Mouse (Mus musculus): ENCODE results near the gene Olfr393. TPM values are rescaled to one million over a fixed set of nuclear protein-coding genes. Genes with fewer than 3 reads are reported as not detected.

Gene Olfr393
- polyA plus RNA-seq (2015; fragmentation: Illumina TruSeq; extraction: RNeasy Lipid Tissue Mini Kit (QIAGEN cat#74804); ENCODE audit: insufficient read depth, low replicate concordance), result not detected

GRCm38 (mm10) chr11:73851354-73851753 is at the start of gene Olfr393:
Olfr393 (minus strand) TSS chr11:73851454.

DNA sequence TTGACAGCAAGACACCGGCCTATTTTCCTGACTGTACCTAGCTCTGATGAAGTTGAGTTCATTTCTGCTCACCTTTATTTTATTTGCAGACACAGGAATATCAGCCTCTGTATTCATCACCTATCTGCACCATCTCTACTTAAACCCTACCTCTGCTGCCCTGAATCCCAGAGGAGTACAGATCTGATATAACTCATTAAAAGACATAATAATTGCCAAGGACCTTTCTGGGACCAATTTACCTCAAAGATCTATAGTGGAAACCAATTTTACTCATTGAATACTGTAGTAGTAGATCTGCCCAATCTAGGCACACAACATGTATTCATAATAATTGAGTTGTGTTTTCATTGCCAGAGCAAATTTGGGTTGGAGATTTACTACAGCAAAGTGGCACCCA is 39.4 kb upstream of the Olfr393 start, which contains the start of gene Olfr394:
TSS of gene Olfr394 (minus strand) at position 101 of the 400 bp plus-strand sequence.

DNA sequence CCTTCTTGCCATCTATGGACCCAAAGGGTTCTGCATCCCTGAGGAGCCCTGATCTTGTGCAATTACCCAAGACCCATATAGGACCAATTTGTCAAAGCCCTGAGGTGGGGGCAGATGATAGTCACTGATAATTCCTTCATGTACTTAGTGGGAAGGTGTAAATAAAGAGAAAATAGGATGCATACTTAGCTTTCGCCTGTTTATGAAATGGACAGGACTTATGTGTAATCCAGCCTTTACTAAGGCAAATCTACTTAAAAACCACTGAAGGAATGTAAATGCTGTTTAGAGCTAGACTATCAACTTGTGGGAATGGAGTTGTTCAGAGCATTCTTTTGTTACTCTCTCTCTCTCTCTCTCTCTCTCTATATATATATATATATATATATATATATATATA is 34.3 kb downstream of the Olfr393 start, which contains the start of gene Olfr392:
TSS of gene Olfr392 (minus strand) at position 101 of the 400 bp plus-strand sequence.

DNA sequence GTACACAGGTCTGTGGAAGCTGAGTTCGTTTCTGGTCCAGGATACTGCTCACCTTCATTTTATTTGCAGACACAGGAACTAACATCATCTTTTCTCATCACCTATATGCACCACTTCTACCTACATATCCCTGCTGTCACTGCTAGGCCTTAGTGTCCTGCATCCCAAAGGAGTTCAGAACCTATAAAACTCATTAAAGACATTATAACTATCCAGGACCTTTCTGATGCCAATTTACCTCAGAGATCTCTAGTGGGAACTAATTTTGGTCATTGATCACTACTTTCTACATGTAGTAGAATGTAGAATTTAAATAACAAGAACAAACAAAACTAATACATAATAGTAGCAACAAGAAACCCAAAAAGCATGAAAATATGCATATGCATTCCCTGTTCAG is 48.3 kb downstream of the Olfr393 start, which contains the start of gene Olfr391-ps:
TSS of gene Olfr391-ps (minus strand) at position 101 of the 400 bp plus-strand sequence.

Other genes starting within 250 kb of the Olfr393 start
- gene Zfp735, start 162.7 kb downstream of the Olfr393 start, polyA plus RNA-seq (2015; fragmentation: Illumina TruSeq; extraction: RNeasy Lipid Tissue Mini Kit (QIAGEN cat#74804); ENCODE audit: insufficient read depth, low replicate concordance), result not detected
- not detected for gene Olfr389, start 70.7 kb downstream of the Olfr393 start, polyA plus RNA-seq (2015; fragmentation: Illumina TruSeq; extraction: RNeasy Lipid Tissue Mini Kit (QIAGEN cat#74804); ENCODE audit: insufficient read depth, low replicate concordance)
- gene Olfr390, start 68.5 kb downstream of the Olfr393 start, polyA plus RNA-seq (2015; fragmentation: Illumina TruSeq; extraction: RNeasy Lipid Tissue Mini Kit (QIAGEN cat#74804); ENCODE audit: insufficient read depth, low replicate concordance), result not detected
- gene Olfr391-ps, start 48.4 kb downstream of the Olfr393 start, polyA plus RNA-seq (2015; fragmentation: Illumina TruSeq; extraction: RNeasy Lipid Tissue Mini Kit (QIAGEN cat#74804); ENCODE audit: insufficient read depth, low replicate concordance), result not detected
- not detected for gene Olfr392, start 34.4 kb downstream of the Olfr393 start, polyA plus RNA-seq (2015; fragmentation: Illumina TruSeq; extraction: RNeasy Lipid Tissue Mini Kit (QIAGEN cat#74804); ENCODE audit: insufficient read depth, low replicate concordance)
- gene Olfr394, start 39.3 kb upstream of the Olfr393 start, polyA plus RNA-seq (2015; fragmentation: Illumina TruSeq; extraction: RNeasy Lipid Tissue Mini Kit (QIAGEN cat#74804); ENCODE audit: insufficient read depth, low replicate concordance), result not detected
- not detected for gene Olfr395, start 57.8 kb upstream of the Olfr393 start, polyA plus RNA-seq (2015; fragmentation: Illumina TruSeq; extraction: RNeasy Lipid Tissue Mini Kit (QIAGEN cat#74804); ENCODE audit: insufficient read depth, low replicate concordance)
- not detected for gene Olfr23, start 85.2 kb upstream of the Olfr393 start, polyA plus RNA-seq (2015; fragmentation: Illumina TruSeq; extraction: RNeasy Lipid Tissue Mini Kit (QIAGEN cat#74804); ENCODE audit: insufficient read depth, low replicate concordance)
- gene Olfr397, start 109.4 kb upstream of the Olfr393 start, polyA plus RNA-seq (2015; fragmentation: Illumina TruSeq; extraction: RNeasy Lipid Tissue Mini Kit (QIAGEN cat#74804); ENCODE audit: insufficient read depth, low replicate concordance), result not detected
- gene Olfr398, start 139.0 kb upstream of the Olfr393 start, polyA plus RNA-seq (2015; fragmentation: Illumina TruSeq; extraction: RNeasy Lipid Tissue Mini Kit (QIAGEN cat#74804); ENCODE audit: insufficient read depth, low replicate concordance), result not detected
- gene Olfr139, start 205.1 kb upstream of the Olfr393 start, polyA plus RNA-seq (2015; fragmentation: Illumina TruSeq; extraction: RNeasy Lipid Tissue Mini Kit (QIAGEN cat#74804); ENCODE audit: insufficient read depth, low replicate concordance), result not detected
- gene Olfr399, start 205.2 kb upstream of the Olfr393 start, polyA plus RNA-seq (2015; fragmentation: Illumina TruSeq; extraction: RNeasy Lipid Tissue Mini Kit (QIAGEN cat#74804); ENCODE audit: insufficient read depth, low replicate concordance), result not detected
- not detected for gene Zfp616, start 218.5 kb upstream of the Olfr393 start, polyA plus RNA-seq (2015; fragmentation: Illumina TruSeq; extraction: RNeasy Lipid Tissue Mini Kit (QIAGEN cat#74804); ENCODE audit: insufficient read depth, low replicate concordance)

Measured in spleen, adult 10 weeks (tissue).